Mouse (Mus musculus): ENCODE results near the gene Pik3r3. TPM values are rescaled to one million over a fixed set of nuclear protein-coding genes. Genes with fewer than 3 reads are reported as not detected.

Gene Pik3r3
- total and polyA plus RNA-seq, 3 experiments = 0.42 to 2.2 (median 1.9) TPM

GRCm38 (mm10) chr4:116198422-116198821 lies 23.0 kb upstream of the Pik3r3 start:
- Histone ChIP-seq H3K4me1 (ENCODE audit: control insufficient read depth in 1 of 2, insufficient read depth in 2 of 2) (no peaks in the 10 kb centered on the region), H3K27me3 (replicated peaks) (no peaks in the 10 kb centered on the region), H3K36me3 (replicated peaks in 1 of 2; ENCODE audit: control insufficient read depth in 1 of 2, insufficient read depth in 1 of 2, low read length in 1 of 2) (no peaks in the 10 kb centered on the region), H3K9ac (ENCODE audit: insufficient read depth, low read depth) (no peak overlapping the region), H3K9me3 (replicated peaks; ENCODE audit: low read length) (no peaks in the 10 kb centered on the region), H3K79me2 (replicated peaks; ENCODE audit: control insufficient read depth, extremely low read depth, insufficient read depth, poor library complexity, severe bottlenecking) (no peaks in the 10 kb centered on the region), H3K4me3 (replicated peaks in 1 of 3; ENCODE audit: low read depth in 2 of 3, low read length in 2 of 3, poor library complexity in 1 of 3) (no peak overlapping the region), H3K27ac (ENCODE audit: insufficient read depth, low read depth) (no peak overlapping the region), H3K4me2 (ENCODE audit: insufficient read depth, low read depth, poor library complexity, severe bottlenecking) (no peak overlapping the region)
- dilution Hi-C loops (cut with MboI; ENCODE audit: extremely low pct_ligation_motif_present, extremely low pct_unique_long_range_greater_than_20kb, low sequenced_read_pairs) (no loop called here), in situ Hi-C loops (cut with MboI; ENCODE audit: low pct_ligation_motif_present, low pct_unique_long_range_greater_than_20kb, low sequenced_read_pairs) (no loop called here)
- TF ChIP-seq JUND (conservative IDR thresholded peaks at IDR 0.05; ENCODE audit: low read depth, low read length) (no peak), MYC (IDR thresholded peaks at IDR 0.05; ENCODE audit: low read depth, low read length) (no peak), SIN3A (IDR thresholded peaks at IDR 0.05; ENCODE audit: low read length) (no peak), IRF4 (IDR thresholded peaks at IDR 0.05; ENCODE audit: low read depth, low read length) (no peak), CTCF (conservative IDR thresholded peaks at IDR 0.05 in 1 of 2, IDR thresholded peaks at IDR 0.05 in 1 of 2; ENCODE audit: low read depth in 2 of 2, low read length in 2 of 2) (peak; percentile 10 to 42; a peak in 2 of 4 replicates), RAD21 (IDR thresholded peaks at IDR 0.05; ENCODE audit: low read depth, low read length) (peak; percentile 25), SMC3 (IDR thresholded peaks at IDR 0.05; ENCODE audit: low read depth, low read length) (peak; percentile 13; the same call in 1 of the 2 replicates), POLR2AphosphoS2 (IDR thresholded peaks at IDR 0.05; ENCODE audit: low read depth, low read length) (no peak)
- DNase-seq (ENCODE audit: extremely low read depth) = no peak

- no peaks in the 10 kb centered on the region for H3K4me1 ChIP-seq (ENCODE audit: control insufficient read depth in 1 of 2, insufficient read depth in 2 of 2)
- DNase-seq (ENCODE audit: extremely low read depth) = no peak
- in situ Hi-C loops (cut with MboI; ENCODE audit: low pct_ligation_motif_present, low pct_unique_long_range_greater_than_20kb, low sequenced_read_pairs) = no loop called here
Observed at GRCm38 (mm10) chr4:116204422-116204821, 17.0 kb upstream of the Pik3r3 start.

GRCm38 (mm10) chr4:116206531-116206930 lies 14.9 kb upstream of the Pik3r3 start:
- dilution Hi-C loops (cut with MboI; ENCODE audit: extremely low pct_ligation_motif_present, extremely low pct_unique_long_range_greater_than_20kb, low sequenced_read_pairs) = no loop called here
- Histone ChIP-seq H3K27ac (ENCODE audit: insufficient read depth, low read depth) (no peak overlapping the region), H3K9me3 (replicated peaks; ENCODE audit: low read length) (no peaks in the 10 kb centered on the region), H3K27me3 (replicated peaks) (no peaks in the 10 kb centered on the region), H3K79me2 (replicated peaks; ENCODE audit: control insufficient read depth, extremely low read depth, insufficient read depth, poor library complexity, severe bottlenecking) (no peaks in the 10 kb centered on the region), H3K4me2 (ENCODE audit: insufficient read depth, low read depth, poor library complexity, severe bottlenecking) (no peak overlapping the region), H3K4me3 (replicated peaks in 1 of 3; ENCODE audit: low read depth in 2 of 3, low read length in 2 of 3, poor library complexity in 1 of 3) (no peak overlapping the region), H3K4me1 (ENCODE audit: control insufficient read depth in 1 of 2, insufficient read depth in 2 of 2) (no peaks in the 10 kb centered on the region), H3K9ac (ENCODE audit: insufficient read depth, low read depth) (no peak overlapping the region), H3K36me3 (replicated peaks in 1 of 2; ENCODE audit: control insufficient read depth in 1 of 2, insufficient read depth in 1 of 2, low read length in 1 of 2) (no peaks in the 10 kb centered on the region)
- no peak for TF ChIP-seq POLR2AphosphoS2 (IDR thresholded peaks at IDR 0.05; ENCODE audit: low read depth, low read length)
- TF ChIP-seq TBP (conservative IDR thresholded peaks at IDR 0.05; ENCODE audit: low read depth, low read length) = no peak
- TF ChIP-seq E2F4 (IDR thresholded peaks at IDR 0.05; ENCODE audit: insufficient replicate concordance, low read depth, low read length) = no peak
- no peak for TF ChIP-seq ELF1 (IDR thresholded peaks at IDR 0.05; ENCODE audit: low read depth, low read length)
- no peak for TF ChIP-seq IRF4 (IDR thresholded peaks at IDR 0.05; ENCODE audit: low read depth, low read length)
- TF ChIP-seq EP300 (IDR thresholded peaks at IDR 0.05; ENCODE audit: low read length) = no peak
- TF ChIP-seq CHD1 (IDR thresholded peaks at IDR 0.05; ENCODE audit: low read depth, low read length) = no peak
- TF ChIP-seq KAT2A (IDR thresholded peaks at IDR 0.05; ENCODE audit: insufficient replicate concordance, low read length) = no peak
- TF ChIP-seq MAFK (IDR thresholded peaks at IDR 0.05; ENCODE audit: insufficient replicate concordance, low read length) = no peak
- TF ChIP-seq ZNF384 (IDR thresholded peaks at IDR 0.05; ENCODE audit: low read depth, low read length) = no peak
- TF ChIP-seq USF2 (conservative IDR thresholded peaks at IDR 0.05; ENCODE audit: low read depth, low read length) = no peak
- no peak for TF ChIP-seq SMC3 (IDR thresholded peaks at IDR 0.05; ENCODE audit: low read depth, low read length)
- no peak for TF ChIP-seq MAX (IDR thresholded peaks at IDR 0.05; ENCODE audit: low read length)
- TF ChIP-seq JUN (IDR thresholded peaks at IDR 0.05; ENCODE audit: insufficient read depth, low read depth, low read length) = no peak
- no peak for TF ChIP-seq ETS1 (conservative IDR thresholded peaks at IDR 0.05; ENCODE audit: low read depth, low read length)
- no peak for TF ChIP-seq JUND (conservative IDR thresholded peaks at IDR 0.05; ENCODE audit: low read depth, low read length)
- no peak for DNase-seq (ENCODE audit: extremely low read depth)
- in situ Hi-C loops (cut with MboI; ENCODE audit: low pct_ligation_motif_present, low pct_unique_long_range_greater_than_20kb, low sequenced_read_pairs) = no loop called here

More at GRCm38 (mm10) chr4:116204422-116204821, 17.0 kb upstream of the Pik3r3 start:
- H3K9ac ChIP-seq (ENCODE audit: insufficient read depth, low read depth) = no peak overlapping the region
- TF ChIP-seq MAFK (IDR thresholded peaks at IDR 0.05; ENCODE audit: insufficient replicate concordance, low read length) (no peak), UBTF (IDR thresholded peaks at IDR 0.05; ENCODE audit: low read depth, low read length) (no peak), ELF1 (IDR thresholded peaks at IDR 0.05; ENCODE audit: low read depth, low read length) (no peak), MAZ (IDR thresholded peaks at IDR 0.05; ENCODE audit: low read depth, low read length) (no peak), CHD1 (IDR thresholded peaks at IDR 0.05; ENCODE audit: low read depth, low read length) (no peak), ETS1 (conservative IDR thresholded peaks at IDR 0.05; ENCODE audit: low read depth, low read length) (no peak), GABPA (IDR thresholded peaks at IDR 0.05; ENCODE audit: insufficient replicate concordance, low read depth, low read length) (no peak), JUND (conservative IDR thresholded peaks at IDR 0.05; ENCODE audit: low read depth, low read length) (no peak), CTCF (conservative IDR thresholded peaks at IDR 0.05 in 1 of 2, IDR thresholded peaks at IDR 0.05 in 1 of 2; ENCODE audit: low read depth in 2 of 2, low read length in 2 of 2) (no peak), ZC3H11A (IDR thresholded peaks at IDR 0.05; ENCODE audit: low read depth, low read length) (no peak), PAX5 (IDR thresholded peaks at IDR 0.05; ENCODE audit: low read length) (no peak), KAT2A (IDR thresholded peaks at IDR 0.05; ENCODE audit: insufficient replicate concordance, low read length) (no peak), MYC (IDR thresholded peaks at IDR 0.05; ENCODE audit: low read depth, low read length) (no peak)
- H3K4me2 ChIP-seq (ENCODE audit: insufficient read depth, low read depth, poor library complexity, severe bottlenecking) = no peak overlapping the region
- no peaks in the 10 kb centered on the region for H3K27me3 ChIP-seq (replicated peaks)
- H3K4me3 ChIP-seq (replicated peaks in 1 of 3; ENCODE audit: low read depth in 2 of 3, low read length in 2 of 3, poor library complexity in 1 of 3) = no peak overlapping the region
- no peaks in the 10 kb centered on the region for H3K9me3 ChIP-seq (replicated peaks; ENCODE audit: low read length)
- no peaks in the 10 kb centered on the region for H3K36me3 ChIP-seq (replicated peaks in 1 of 2; ENCODE audit: control insufficient read depth in 1 of 2, insufficient read depth in 1 of 2, low read length in 1 of 2)
- no peaks in the 10 kb centered on the region for H3K79me2 ChIP-seq (replicated peaks; ENCODE audit: control insufficient read depth, extremely low read depth, insufficient read depth, poor library complexity, severe bottlenecking)
- no peak overlapping the region for H3K27ac ChIP-seq (ENCODE audit: insufficient read depth, low read depth)
- dilution Hi-C loops (cut with MboI; ENCODE audit: extremely low pct_ligation_motif_present, extremely low pct_unique_long_range_greater_than_20kb, low sequenced_read_pairs) = no loop called here
